ENCODE assay signal across 8 mouse cellular contexts in genomic region chr14:40965507-40966356, GRCm38 (mm10). TPM values are rescaled to one million over a fixed set of nuclear protein-coding genes. Genes with fewer than 3 reads are reported as not detected.
A peak's percentile ranks its signal among the peaks of the same experiment; 100 is the strongest.
DNase-seq lines count a peak whose midpoint lies in the region; ATAC-seq and TF ChIP-seq lines count a peak whose summit lies in the region.

No protein-coding gene starts in this region.

- H3K4me2 ChIP-seq in kidney, embryonic 14.5 days (replicated peaks; ENCODE audit: low read depth, low read length): peak overlapping the region; percentile 88

- H3K9me3 ChIP-seq in kidney, embryonic 14.5 days (ENCODE audit: control insufficient read depth, low read length): no peaks in the 10 kb centered on the region

- peak overlapping the region; percentile 94 for H3K9ac ChIP-seq in kidney, embryonic 14.5 days (ENCODE audit: low read depth, low read length)

- intact Hi-C loops in left cerebral cortex, adult 2 months (cut with DNase I): loop anchor here (2.0 kb wide), 1 partner anchor 49 kb away; no protein-coding TSS in a partner anchor
- intact Hi-C loops in left cerebral cortex, postnatal 36 days (cut with DNase I): loop anchor here (5.0 kb wide), 1 partner anchor 47 kb away; the partner anchor contains the start of gene Fam213a

- H3K36me3 ChIP-seq in kidney, embryonic 14.5 days (ENCODE audit: control insufficient read depth, insufficient read depth, low read length): no peaks in the 10 kb centered on the region
- no peaks in the 10 kb centered on the region for H3K36me3 ChIP-seq in splenic B cell, adult 2 months (ENCODE audit: control insufficient read depth, insufficient read depth, low read length, poor library complexity, severe bottlenecking)

- H3K4me1 ChIP-seq in kidney, embryonic 14.5 days (ENCODE audit: control insufficient read depth, insufficient read depth, low read length): peaks cover 36% of the 10 kb centered on the region

- H3K27ac ChIP-seq in left cerebral cortex, adult 2 months: peak overlapping the region; percentile 86
- peak overlapping the region; percentile 93; the same call in 1 of the 2 replicates for H3K27ac ChIP-seq in kidney, embryonic 14.5 days (ENCODE audit: low read depth, low read length)

- peak; percentile 45 for ATAC-seq in granulocyte monocyte progenitor cell, adult 5-6 weeks (replicated peaks; ENCODE audit: poor library complexity, severe bottlenecking)
- no peak; the same call in 1 of the 2 replicates for ATAC-seq in kidney, embryonic 14.5 days (ENCODE audit: low FRiP score, low TSS enrichment)

- peak overlapping the region; percentile 72 for H3K4me3 ChIP-seq in left cerebral cortex, adult 2 months
- H3K4me3 ChIP-seq in kidney, embryonic 14.5 days (ENCODE audit: low read length): peak overlapping the region; percentile 90

- no peak for TF ChIP-seq CTCF in left cerebral cortex, adult 2 months (IDR thresholded peaks at IDR 0.05)

- H3K27me3 ChIP-seq in kidney, embryonic 14.5 days (ENCODE audit: control insufficient read depth, insufficient read depth, low read length): no peaks in the 10 kb centered on the region
- H3K27me3 ChIP-seq in splenic B cell, adult 2 months (ENCODE audit: control insufficient read depth, insufficient read depth, low read length, poor library complexity, severe bottlenecking): no peaks in the 10 kb centered on the region

- WGBS in kidney, embryonic 14.5 days: under 1% methylated on average over 15 of the region's 15 CpGs

- DNase-seq in left cerebral cortex, adult 2 months (ENCODE audit: extremely low spot score in 1 of 2, low spot score in 2 of 2): no peak
- DNase-seq in left cerebral cortex, postnatal 36 days (ENCODE audit: low spot score in 2 of 2): no peak
- peak; percentile 72 for DNase-seq in adrenal gland, postnatal 10 days
- DNase-seq in lung, postnatal 25 days (ENCODE audit: low spot score): peak; percentile 51
- peak; percentile 49 for DNase-seq in splenic B cell, adult 2 months (ENCODE audit: low read depth, low spot score)
- no peak for DNase-seq in layer of hippocampus, postnatal 10 days (ENCODE audit: low spot score in 2 of 2)

RNA-seq across cellular contexts. Expression of gene Tspan14, which starts 0.9 kb away (rescaled TPM):
- total RNA-seq in left cerebral cortex, adult 2 months (2021): 10 to 100 TPM; 50.2 to 52.1 TPM
- 10 to 100 TPM; 54.2 to 56.6 TPM for total RNA-seq in left cerebral cortex, postnatal 36 days (2021)
- total RNA-seq in adrenal gland, postnatal 10 days (2021): 10 to 100 TPM; 50.0 to 53.8 TPM
- total RNA-seq in granulocyte monocyte progenitor cell, adult 5-6 weeks (2014; fragmentation: Nextera tagmentation): 44.0 and 48.2 TPM in 2 replicates
- total RNA-seq in granulocyte monocyte progenitor cell, adult 5-6 weeks (2017): 37.8 and 40.1 TPM in 2 replicates
- 67.4 and 118 TPM in 2 replicates for polyA plus RNA-seq in kidney, embryonic 14.5 days (2014; fragmentation: Nextera tagmentation; extraction: Ambion mirVana)
- total RNA-seq in layer of hippocampus, postnatal 10 days (2021): 10 to 100 TPM; 47.3 to 48.7 TPM

RNA-seq across cellular contexts. Expression of gene Fam213a, which starts 47.9 kb away (rescaled TPM):
- total RNA-seq in left cerebral cortex, adult 2 months (2021): 100 to 1,000 TPM; 106 to 123 TPM
- total RNA-seq in left cerebral cortex, postnatal 36 days (2021): 100 to 1,000 TPM; 118 to 125 TPM
- total RNA-seq in adrenal gland, postnatal 10 days (2021): 100 to 1,000 TPM; 230 to 232 TPM
- total RNA-seq in granulocyte monocyte progenitor cell, adult 5-6 weeks (2014; fragmentation: Nextera tagmentation): 7.5 and 11.0 TPM in 2 replicates
- total RNA-seq in granulocyte monocyte progenitor cell, adult 5-6 weeks (2017): 10.6 and 11.6 TPM in 2 replicates
- polyA plus RNA-seq in kidney, embryonic 14.5 days (2014; fragmentation: Nextera tagmentation; extraction: Ambion mirVana): 108 and 112 TPM in 2 replicates
- total RNA-seq in layer of hippocampus, postnatal 10 days (2021): 100 to 1,000 TPM; 132 to 150 TPM

Comparison
In these comparisons a context has a peak if more than half of its experiments do, and no peak if none do; other contexts are left out.
1. DNase-seq: peak in adrenal gland, postnatal 10 days (single experiment), lung, postnatal 25 days (single experiment) and splenic B cell, adult 2 months (single experiment); none in left cerebral cortex, adult 2 months (0 of 2), left cerebral cortex, postnatal 36 days (0 of 2) and layer of hippocampus, postnatal 10 days (0 of 2).
2. RNA of gene Fam213a, which starts 47.9 kb away (total RNA-seq): 230 to 232 TPM in adrenal gland, postnatal 10 days, 132 to 150 TPM in layer of hippocampus, postnatal 10 days, 118 to 125 TPM in left cerebral cortex, postnatal 36 days and 106 to 123 TPM in left cerebral cortex, adult 2 months; 7.5 to 11.6 TPM in granulocyte monocyte progenitor cell, adult 5-6 weeks; every median in the first group is over 4 times any median in the second.